8 mouse cellular contexts compared by ENCODE assay signal in genomic region chr5:140501982-140502836, GRCm38 (mm10). TPM values are rescaled to one million over a fixed set of nuclear protein-coding genes. Genes with fewer than 3 reads are reported as not detected.
DNase-seq lines count a peak whose midpoint lies in the region; ATAC-seq and TF ChIP-seq lines count a peak whose summit lies in the region.

No protein-coding gene starts in this region.

- H3K27ac ChIP-seq in MEL (ENCODE audit: control insufficient read depth, low read depth, low read length) = peak overlapping the region; percentile 73
- H3K27ac ChIP-seq in heart, embryonic 14.5 days (replicated peaks in 1 of 2; ENCODE audit: control insufficient read depth in 1 of 2, insufficient read depth in 1 of 2, low read depth in 2 of 2, low read length in 2 of 2) = peak overlapping the region in 1 of 2 experiments; percentile 28; a peak in 1 of 4 replicates
- peak overlapping the region; percentile 68 for H3K27ac ChIP-seq in liver, embryonic 15.5 days (replicated peaks)
- H3K27ac ChIP-seq in stomach, embryonic 14.5 days (ENCODE audit: low read length) = peak overlapping the region; percentile 52; the same call in 1 of the 2 replicates

- TF ChIP-seq RAD21 in MEL (IDR thresholded peaks at IDR 0.05; ENCODE audit: low read depth, low read length) = no peak

- 22% methylated on average over 14 of the region's 14 CpGs for WGBS in heart, embryonic 14.5 days
- WGBS in liver, embryonic 15.5 days (ENCODE audit: insufficient replicate concordance) = 13% methylated on average over 14 of the region's 14 CpGs
- WGBS in stomach, embryonic 14.5 days = 21% methylated on average over 14 of the region's 14 CpGs

- DNase-seq in MEL (ENCODE audit: low read depth, low spot score) = peak; percentile 92
- no peak for DNase-seq in layer of hippocampus, adult 11-12 months (ENCODE audit: low spot score)
- DNase-seq in left cerebral cortex, adult 9 months (ENCODE audit: low spot score in 2 of 2) = no peak

- H3K36me3 ChIP-seq in erythroblast, embryonic 14.5 days (ENCODE audit: control insufficient read depth) = no peaks in the 10 kb centered on the region
- peaks cover 0 to 10% of the 10 kb centered on the region in 2 experiments; a peak in 2 of 4 replicates for H3K36me3 ChIP-seq in MEL (ENCODE audit: control insufficient read depth in 1 of 2, insufficient read depth in 2 of 2, low read length in 2 of 2)
- no peaks in the 10 kb centered on the region for H3K36me3 ChIP-seq in heart, embryonic 14.5 days (ENCODE audit: control insufficient read depth, insufficient read depth, low read length)
- no peaks in the 10 kb centered on the region for H3K36me3 ChIP-seq in liver, embryonic 15.5 days (replicated peaks)
- H3K36me3 ChIP-seq in stomach, embryonic 14.5 days (ENCODE audit: control insufficient read depth, insufficient read depth, low read length) = no peaks in the 10 kb centered on the region

- TF ChIP-seq EP300 in MEL (IDR thresholded peaks at IDR 0.05; ENCODE audit: low read depth in 1 of 2, low read length in 2 of 2) = peak; percentile 24 to 32; a peak in 2 of 4 replicates

- H3K9ac ChIP-seq in MEL (ENCODE audit: control insufficient read depth, low read depth, low read length, poor library complexity, severe bottlenecking) = peak overlapping the region; percentile 68
- peak overlapping the region; percentile 65 for H3K9ac ChIP-seq in heart, embryonic 14.5 days (ENCODE audit: low read length)
- H3K9ac ChIP-seq in liver, embryonic 15.5 days = peak overlapping the region; percentile 32
- H3K9ac ChIP-seq in stomach, embryonic 14.5 days (replicated peaks; ENCODE audit: low read depth, low read length) = peak overlapping the region; percentile 33; the same call in 1 of the 2 replicates

- H3K4me1 ChIP-seq in erythroblast, embryonic 14.5 days (ENCODE audit: control insufficient read depth) = peaks cover 63% of the 10 kb centered on the region
- H3K4me1 ChIP-seq in MEL (ENCODE audit: control insufficient read depth in 1 of 2, insufficient read depth in 2 of 2, low read length in 2 of 2) = peaks cover 4 to 27% of the 10 kb centered on the region in 2 experiments
- H3K4me1 ChIP-seq in heart, embryonic 14.5 days (ENCODE audit: control insufficient read depth in 2 of 2, insufficient read depth in 2 of 2, low read length in 2 of 2) = peaks cover 18 to 24% of the 10 kb centered on the region in 2 experiments; a peak in 3 of 4 replicates
- H3K4me1 ChIP-seq in liver, embryonic 15.5 days (replicated peaks) = peaks cover 60% of the 10 kb centered on the region
- H3K4me1 ChIP-seq in stomach, embryonic 14.5 days (ENCODE audit: control insufficient read depth, insufficient read depth, low read length) = peaks cover 22% of the 10 kb centered on the region; the same call in 1 of the 2 replicates

- H3K4me3 ChIP-seq in erythroblast, embryonic 14.5 days (replicated peaks) = peak overlapping the region; percentile 7
- peak overlapping the region; percentile 17 to 43 for H3K4me3 ChIP-seq in MEL (ENCODE audit: control insufficient read depth in 1 of 2, insufficient read depth in 1 of 2, low read depth in 2 of 2, low read length in 2 of 2)
- H3K4me3 ChIP-seq in heart, embryonic 14.5 days (ENCODE audit: control insufficient read depth in 1 of 2, insufficient read depth in 1 of 2, low read depth in 1 of 2, low read length in 2 of 2) = peak overlapping the region; percentile 4 to 16; a peak in 3 of 4 replicates
- H3K4me3 ChIP-seq in liver, embryonic 15.5 days (replicated peaks) = peak overlapping the region; percentile 36
- H3K4me3 ChIP-seq in stomach, embryonic 14.5 days (ENCODE audit: low read depth, low read length) = no peak overlapping the region

- TF ChIP-seq POLR2A in MEL (IDR thresholded peaks at IDR 0.05; ENCODE audit: control insufficient read depth in 1 of 2, insufficient read depth in 1 of 2, low read depth in 1 of 2, low read length in 2 of 2, poor library complexity in 1 of 2) = peak; percentile 68 to 78

- ATAC-seq in erythroblast, adult 5-6 weeks (replicated peaks; ENCODE audit: low FRiP score, poor library complexity, severe bottlenecking) = no peak
- ATAC-seq in heart, embryonic 14.5 days (ENCODE audit: insufficient number of reproducible peaks, insufficient read depth, low FRiP score, low read depth) = no peak
- ATAC-seq in liver, embryonic 15.5 days (ENCODE audit: insufficient read depth) = no peak
- no peak for ATAC-seq in stomach, embryonic 14.5 days (ENCODE audit: insufficient number of reproducible peaks, insufficient read depth, low FRiP score, low read depth)

- H3K79me2 ChIP-seq in MEL (ENCODE audit: control insufficient read depth, insufficient read depth, low read length, poor library complexity) = no peaks in the 10 kb centered on the region; the same call in 1 of the 2 replicates

- no peaks in the 10 kb centered on the region; the same call in 1 of the 2 replicates for H3K9me3 ChIP-seq in erythroblast, embryonic 14.5 days (ENCODE audit: control insufficient read depth, low read length)
- H3K9me3 ChIP-seq in MEL (replicated peaks; ENCODE audit: insufficient read depth, low read length) = no peaks in the 10 kb centered on the region
- no peaks in the 10 kb centered on the region for H3K9me3 ChIP-seq in heart, embryonic 14.5 days (ENCODE audit: control insufficient read depth, low read length)
- H3K9me3 ChIP-seq in liver, embryonic 15.5 days (replicated peaks) = no peaks in the 10 kb centered on the region
- no peaks in the 10 kb centered on the region for H3K9me3 ChIP-seq in stomach, embryonic 14.5 days (ENCODE audit: control insufficient read depth, low read depth, low read length)

- no peaks in the 10 kb centered on the region for H3K27me3 ChIP-seq in erythroblast, embryonic 14.5 days (ENCODE audit: control insufficient read depth)
- no peaks in the 10 kb centered on the region for H3K27me3 ChIP-seq in MEL (ENCODE audit: control insufficient read depth in 1 of 2, insufficient read depth in 2 of 2, low read length in 2 of 2)
- H3K27me3 ChIP-seq in heart, embryonic 14.5 days (ENCODE audit: control insufficient read depth, insufficient read depth, low read length) = no peaks in the 10 kb centered on the region
- no peaks in the 10 kb centered on the region for H3K27me3 ChIP-seq in liver, embryonic 15.5 days
- H3K27me3 ChIP-seq in stomach, embryonic 14.5 days (ENCODE audit: control insufficient read depth, insufficient read depth, low read length) = no peaks in the 10 kb centered on the region

- TF ChIP-seq CTCF in MEL (IDR thresholded peaks at IDR 0.05 in 2 of 3, conservative IDR thresholded peaks at IDR 0.05 in 1 of 3; ENCODE audit: control insufficient read depth in 1 of 3, insufficient read depth in 1 of 3, low read depth in 2 of 3, low read length in 3 of 3, poor library complexity in 1 of 3, severe bottlenecking in 1 of 3) = no peak

- peak overlapping the region; percentile 61 for H3K4me2 ChIP-seq in heart, embryonic 14.5 days (ENCODE audit: low read length)
- peak overlapping the region; percentile 70 for H3K4me2 ChIP-seq in liver, embryonic 15.5 days
- peak overlapping the region; percentile 42 for H3K4me2 ChIP-seq in stomach, embryonic 14.5 days (replicated peaks; ENCODE audit: low read depth, low read length)

TF ChIP-seq in MEL, 35 proteins besides CTCF, POLR2A, EP300 and RAD21 (continues in another document):
- TF ChIP-seq MYC (IDR thresholded peaks at IDR 0.05; ENCODE audit: low read depth, low read length) (peak; percentile 60; the same call in 1 of the 2 replicates), MAZ (IDR thresholded peaks at IDR 0.05; ENCODE audit: low read depth, low read length) (peak; percentile 85; the same call in 1 of the 2 replicates), ETS1 (IDR thresholded peaks at IDR 0.05; ENCODE audit: low read depth, low read length) (peak; percentile 46), TCF12 (IDR thresholded peaks at IDR 0.05; ENCODE audit: low read depth, low read length) (peak; percentile 46), SIN3A (IDR thresholded peaks at IDR 0.05; ENCODE audit: low read length) (peak; percentile 54; the same call in 1 of the 2 replicates), POLR2AphosphoS2 (IDR thresholded peaks at IDR 0.05; ENCODE audit: low read length) (0 out of 2 replicates have a peak, but pooled peaks have one; percentile 35), NRF1 (IDR thresholded peaks at IDR 0.05; ENCODE audit: insufficient read depth, low read depth, low read length, poor library complexity, severe bottlenecking) (0 out of 2 replicates have a peak, but pooled peaks have one; percentile 17), E2F4 (IDR thresholded peaks at IDR 0.05; ENCODE audit: borderline replicate concordance, low read depth, low read length) (peak; percentile 87; the same call in 1 of the 2 replicates), GATA1 (IDR thresholded peaks at IDR 0.05; ENCODE audit: low read depth, low read length) (no peak), KAT2A (conservative IDR thresholded peaks at IDR 0.05; ENCODE audit: low read depth, low read length) (no peak; the same call in 1 of the 2 replicates), CHD2 (IDR thresholded peaks at IDR 0.05; ENCODE audit: low read length) (0 out of 2 replicates have a peak, but pooled peaks have one; percentile 9)

RNA-seq across cellular contexts. Expression of gene Chst12, which starts 3.1 kb away (rescaled TPM):
- polyA plus RNA-seq in erythroblast, embryonic 14.5 days (2012) = 0.32 and 0.50 TPM in 2 replicates
- total RNA-seq in erythroblast, adult 5-6 weeks (2015; ENCODE audit: low replicate concordance) = 28.8 and 30.2 TPM in 2 replicates
- total RNA-seq in erythroblast, adult 5-6 weeks (2017; ENCODE audit: low replicate concordance) = 7.8 and 11.2 TPM in 2 replicates
- total RNA-seq in MEL (2012; rRNA removed) = 2.7 and 4.1 TPM in 2 replicates
- polyA plus RNA-seq in MEL (2012; ENCODE audit: insufficient read depth in 1 of 2, insufficient read length in 2 of 2, low read depth in 1 of 2, low replicate concordance in 2 of 2, missing spikeins in 1 of 2) = 1 to 10 TPM in 1 of 2 experiments, not detected in 1; 8.6 TPM
- polyA plus RNA-seq in heart, embryonic 14.5 days (2014; fragmentation: Nextera tagmentation; extraction: Ambion mirVana) = 11.0 and 11.5 TPM in 2 replicates
- polyA plus RNA-seq in liver, embryonic 15.5 days (2015; fragmentation: Nextera tagmentation; extraction: Ambion mirVana) = 8.9 and 10.4 TPM in 2 replicates
- 17.6 and 21.5 TPM in 2 replicates for polyA plus RNA-seq in stomach, embryonic 14.5 days (2014; fragmentation: Nextera tagmentation; extraction: Ambion mirVana)

RNA-seq across cellular contexts. Expression of gene Gm4869, which starts 56.8 kb away (rescaled TPM):
- not detected in 2 replicates for polyA plus RNA-seq in erythroblast, embryonic 14.5 days (2012)
- not detected in 2 replicates for total RNA-seq in erythroblast, adult 5-6 weeks (2015; ENCODE audit: low replicate concordance)
- not detected in 2 replicates for total RNA-seq in erythroblast, adult 5-6 weeks (2017; ENCODE audit: low replicate concordance)
- 0.07 TPM in 1 of 2 replicates, not detected in the other for total RNA-seq in MEL (2012; rRNA removed)
- under 1 TPM in 1 of 2 experiments, not detected in 1; 0.08 TPM for polyA plus RNA-seq in MEL (2012; ENCODE audit: insufficient read depth in 1 of 2, insufficient read length in 2 of 2, low read depth in 1 of 2, low replicate concordance in 2 of 2, missing spikeins in 1 of 2)
- polyA plus RNA-seq in heart, embryonic 14.5 days (2014; fragmentation: Nextera tagmentation; extraction: Ambion mirVana) = not detected in 2 replicates
- not detected in 2 replicates for polyA plus RNA-seq in liver, embryonic 15.5 days (2015; fragmentation: Nextera tagmentation; extraction: Ambion mirVana)
- polyA plus RNA-seq in stomach, embryonic 14.5 days (2014; fragmentation: Nextera tagmentation; extraction: Ambion mirVana) = not detected in 2 replicates
